Mouse (Mus musculus): ENCODE measurements at regions not wholly inside any gene's neighbourhood (a gene's known extent, or its start where the extent isn't known, plus 50 kb on each side); places are given as distances from the start of the nearest gene placed in this dataset.

DNA sequence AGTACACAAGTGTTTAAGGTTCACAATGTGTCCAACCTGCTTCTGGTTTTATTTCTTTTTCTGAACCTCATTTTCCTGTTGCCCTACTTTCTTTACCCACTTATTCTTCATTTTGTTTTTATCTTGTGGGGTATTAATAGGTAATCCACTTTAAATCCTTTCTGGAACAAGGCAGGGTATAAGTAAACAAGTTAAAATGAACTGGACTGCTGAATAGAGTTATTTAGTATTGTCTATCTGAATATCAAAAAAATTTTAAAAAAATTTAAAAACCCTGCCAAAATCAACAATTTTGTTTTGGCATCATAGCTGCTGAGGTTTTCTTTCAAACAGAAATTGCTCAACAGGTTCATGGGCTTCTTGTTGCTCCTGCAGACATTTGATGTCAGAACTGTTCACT, 170.7 kb upstream of the Cited2 start:
- H3K9ac ChIP-seq (ENCODE audit: low read depth, poor library complexity, severe bottlenecking) = no peak overlapping the region
- no peaks in the 10 kb centered on the region for H3K27me3 ChIP-seq (ENCODE audit: control insufficient read depth, insufficient read depth, low read length, poor library complexity, severe bottlenecking)
- no peaks in the 10 kb centered on the region for H3K36me3 ChIP-seq (ENCODE audit: control insufficient read depth, insufficient read depth, low read length, poor library complexity, severe bottlenecking)
- no peak overlapping the region for H3K4me3 ChIP-seq (ENCODE audit: low read depth, low read length)
- TF ChIP-seq POLR2A (IDR thresholded peaks at IDR 0.05; ENCODE audit: insufficient read depth, low read length) = no peak
- no peak for TF ChIP-seq CTCF (IDR thresholded peaks at IDR 0.05; ENCODE audit: low read depth, low read length)
- TF ChIP-seq EP300 (IDR thresholded peaks at IDR 0.05; ENCODE audit: insufficient read depth, low read depth, low read length) = no peak
- no peaks in the 10 kb centered on the region for H3K4me1 ChIP-seq (ENCODE audit: control insufficient read depth, insufficient read depth, low read length)
- no peaks in the 10 kb centered on the region for H3K9me3 ChIP-seq (replicated peaks; ENCODE audit: control insufficient read depth, insufficient read depth, low read length, poor library complexity, severe bottlenecking)
- no peak overlapping the region for H3K27ac ChIP-seq (ENCODE audit: insufficient read depth, low read length)

DNA sequence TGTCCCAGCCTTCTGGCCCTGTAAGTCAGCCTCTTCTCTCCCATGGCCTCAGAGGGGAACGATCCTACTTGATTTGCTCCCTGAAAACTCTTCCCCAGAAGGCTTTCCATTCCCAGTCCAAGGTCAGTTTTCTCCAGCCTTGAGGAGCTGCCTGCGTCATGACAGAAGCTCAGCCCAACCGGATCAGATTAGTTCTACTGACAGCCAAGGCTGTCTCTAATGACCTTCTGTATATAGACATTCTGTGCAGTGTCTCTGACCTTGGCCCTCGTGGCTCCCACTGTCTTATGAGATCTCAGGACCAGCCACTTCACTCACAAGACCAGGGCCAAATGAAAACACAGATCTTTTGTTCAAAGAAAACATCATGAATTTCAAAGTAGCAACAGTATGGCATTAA, 166.6 kb upstream of the Cited2 start:
- H3K9ac ChIP-seq (ENCODE audit: low read depth, poor library complexity, severe bottlenecking) = no peak overlapping the region
- no peaks in the 10 kb centered on the region for H3K4me1 ChIP-seq (ENCODE audit: control insufficient read depth, insufficient read depth, low read length)
- H3K9me3 ChIP-seq (replicated peaks; ENCODE audit: control insufficient read depth, insufficient read depth, low read length, poor library complexity, severe bottlenecking) = no peaks in the 10 kb centered on the region
- H3K27ac ChIP-seq (ENCODE audit: insufficient read depth, low read length) = no peak overlapping the region
- H3K36me3 ChIP-seq (ENCODE audit: control insufficient read depth, insufficient read depth, low read length, poor library complexity, severe bottlenecking) = no peaks in the 10 kb centered on the region
- TF ChIP-seq POLR2A (IDR thresholded peaks at IDR 0.05; ENCODE audit: insufficient read depth, low read length) (no peak), EP300 (IDR thresholded peaks at IDR 0.05; ENCODE audit: insufficient read depth, low read depth, low read length) (no peak), CTCF (IDR thresholded peaks at IDR 0.05; ENCODE audit: low read depth, low read length) (no peak)
- H3K4me3 ChIP-seq (ENCODE audit: low read depth, low read length) = no peak overlapping the region
- no peaks in the 10 kb centered on the region for H3K27me3 ChIP-seq (ENCODE audit: control insufficient read depth, insufficient read depth, low read length, poor library complexity, severe bottlenecking)

DNA sequence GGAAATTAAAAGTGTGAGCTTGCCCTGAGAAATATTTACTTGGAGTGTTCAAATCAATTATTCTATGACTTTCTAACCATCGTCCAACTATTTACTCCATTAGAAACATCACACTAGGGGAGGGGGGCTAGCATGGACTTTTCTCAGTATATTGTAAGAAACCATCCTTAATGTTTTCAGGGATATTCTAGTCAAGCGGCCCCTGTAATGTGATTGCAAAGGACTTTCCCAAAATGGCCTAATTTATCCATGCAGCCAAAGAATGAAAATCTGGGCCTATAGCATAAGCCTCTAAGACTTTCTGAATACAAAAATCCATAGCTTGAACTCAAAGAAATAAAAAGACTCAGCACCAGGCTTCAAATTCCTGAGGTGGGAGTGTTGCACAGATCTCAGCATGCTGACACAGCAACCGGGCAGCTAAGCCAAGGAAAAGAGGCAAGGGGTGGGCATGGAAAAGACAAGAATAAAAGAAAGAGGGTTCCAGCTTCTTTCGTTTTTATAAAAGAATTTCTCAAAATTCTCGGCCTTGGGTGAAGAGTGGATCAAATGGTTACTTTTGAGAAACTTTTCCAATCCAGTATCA, 163.6 kb upstream of the Cited2 start:
- no peak overlapping the region for H3K27ac ChIP-seq (ENCODE audit: insufficient read depth, low read length)
- no peaks in the 10 kb centered on the region for H3K27me3 ChIP-seq (ENCODE audit: control insufficient read depth, insufficient read depth, low read length, poor library complexity, severe bottlenecking)
- no peak overlapping the region for H3K9ac ChIP-seq (ENCODE audit: low read depth, poor library complexity, severe bottlenecking)
- TF ChIP-seq EP300 (IDR thresholded peaks at IDR 0.05; ENCODE audit: insufficient read depth, low read depth, low read length) = no peak
- TF ChIP-seq POLR2A (IDR thresholded peaks at IDR 0.05; ENCODE audit: insufficient read depth, low read length) = no peak
- no peak for TF ChIP-seq CTCF (IDR thresholded peaks at IDR 0.05; ENCODE audit: low read depth, low read length)
- no peak overlapping the region for H3K4me3 ChIP-seq (ENCODE audit: low read depth, low read length)
- H3K9me3 ChIP-seq (replicated peaks; ENCODE audit: control insufficient read depth, insufficient read depth, low read length, poor library complexity, severe bottlenecking) = no peaks in the 10 kb centered on the region
- H3K4me1 ChIP-seq (ENCODE audit: control insufficient read depth, insufficient read depth, low read length) = no peaks in the 10 kb centered on the region
- no peaks in the 10 kb centered on the region for H3K36me3 ChIP-seq (ENCODE audit: control insufficient read depth, insufficient read depth, low read length, poor library complexity, severe bottlenecking)

DNA sequence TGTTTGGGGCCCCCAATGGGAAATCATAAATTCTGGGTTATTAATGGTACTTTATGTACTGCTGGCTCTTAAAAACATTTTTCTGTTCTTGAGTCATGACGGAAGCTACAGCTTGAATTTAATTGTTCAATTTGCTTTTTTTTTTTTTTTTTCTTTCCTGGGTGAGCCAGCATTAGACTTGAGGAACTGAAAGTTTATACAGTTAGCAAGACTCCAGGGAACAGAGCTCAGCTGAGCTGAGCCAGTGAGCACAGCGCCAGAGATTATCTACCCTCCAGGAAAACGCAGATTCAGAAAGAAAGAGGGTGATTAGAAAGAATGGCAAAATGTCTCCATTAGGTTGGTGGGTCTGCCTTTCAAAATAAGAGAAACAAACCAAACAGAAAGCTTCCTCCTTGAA, 163.0 kb upstream of the Cited2 start:
- Histone ChIP-seq H3K9ac (ENCODE audit: low read depth, poor library complexity, severe bottlenecking) (no peak overlapping the region), H3K27ac (ENCODE audit: insufficient read depth, low read length) (no peak overlapping the region), H3K9me3 (replicated peaks; ENCODE audit: control insufficient read depth, insufficient read depth, low read length, poor library complexity, severe bottlenecking) (no peaks in the 10 kb centered on the region), H3K27me3 (ENCODE audit: control insufficient read depth, insufficient read depth, low read length, poor library complexity, severe bottlenecking) (no peaks in the 10 kb centered on the region), H3K4me1 (ENCODE audit: control insufficient read depth, insufficient read depth, low read length) (no peaks in the 10 kb centered on the region), H3K4me3 (ENCODE audit: low read depth, low read length) (no peak overlapping the region), H3K36me3 (ENCODE audit: control insufficient read depth, insufficient read depth, low read length, poor library complexity, severe bottlenecking) (no peaks in the 10 kb centered on the region)
- no peak for TF ChIP-seq CTCF (IDR thresholded peaks at IDR 0.05; ENCODE audit: low read depth, low read length)
- TF ChIP-seq POLR2A (IDR thresholded peaks at IDR 0.05; ENCODE audit: insufficient read depth, low read length) = no peak
- TF ChIP-seq EP300 (IDR thresholded peaks at IDR 0.05; ENCODE audit: insufficient read depth, low read depth, low read length) = no peak

DNA sequence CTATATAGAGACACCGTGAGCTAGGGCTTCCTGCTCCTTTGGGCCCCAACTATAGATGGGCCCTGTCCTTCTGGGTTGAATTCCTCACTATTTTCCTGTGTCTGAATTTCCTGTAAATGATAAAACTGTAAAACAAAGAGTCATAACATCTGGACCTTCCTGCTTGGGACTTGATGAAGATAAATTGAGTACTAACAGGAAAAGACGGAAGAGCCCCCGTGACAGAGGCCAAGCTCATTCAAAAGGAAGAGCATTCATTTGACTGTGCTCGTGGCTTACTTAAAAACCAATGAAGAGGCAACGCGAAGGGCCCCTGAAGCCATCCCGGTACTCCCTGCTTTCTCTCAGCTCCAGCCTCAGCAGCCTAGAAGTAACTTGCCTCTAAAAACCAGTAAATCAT, 161.6 kb upstream of the Cited2 start:
- Histone ChIP-seq H3K4me3 (ENCODE audit: low read depth, low read length) (no peak overlapping the region), H3K9ac (ENCODE audit: low read depth, poor library complexity, severe bottlenecking) (no peak overlapping the region), H3K36me3 (ENCODE audit: control insufficient read depth, insufficient read depth, low read length, poor library complexity, severe bottlenecking) (no peaks in the 10 kb centered on the region), H3K27ac (ENCODE audit: insufficient read depth, low read length) (no peak overlapping the region), H3K27me3 (ENCODE audit: control insufficient read depth, insufficient read depth, low read length, poor library complexity, severe bottlenecking) (no peaks in the 10 kb centered on the region), H3K9me3 (replicated peaks; ENCODE audit: control insufficient read depth, insufficient read depth, low read length, poor library complexity, severe bottlenecking) (no peaks in the 10 kb centered on the region), H3K4me1 (ENCODE audit: control insufficient read depth, insufficient read depth, low read length) (no peaks in the 10 kb centered on the region)
- TF ChIP-seq CTCF (IDR thresholded peaks at IDR 0.05; ENCODE audit: low read depth, low read length) = no peak
- no peak for TF ChIP-seq POLR2A (IDR thresholded peaks at IDR 0.05; ENCODE audit: insufficient read depth, low read length)

GRCm38 (mm10) chr10:17561977-17562376, 161.0 kb upstream of the Cited2 start:
- Histone ChIP-seq H3K9ac (ENCODE audit: low read depth, poor library complexity, severe bottlenecking) (no peak overlapping the region), H3K9me3 (replicated peaks; ENCODE audit: control insufficient read depth, insufficient read depth, low read length, poor library complexity, severe bottlenecking) (no peaks in the 10 kb centered on the region), H3K27me3 (ENCODE audit: control insufficient read depth, insufficient read depth, low read length, poor library complexity, severe bottlenecking) (no peaks in the 10 kb centered on the region), H3K4me1 (ENCODE audit: control insufficient read depth, insufficient read depth, low read length) (no peaks in the 10 kb centered on the region), H3K4me3 (ENCODE audit: low read depth, low read length) (no peak overlapping the region), H3K27ac (ENCODE audit: insufficient read depth, low read length) (no peak overlapping the region), H3K36me3 (ENCODE audit: control insufficient read depth, insufficient read depth, low read length, poor library complexity, severe bottlenecking) (no peaks in the 10 kb centered on the region)
- TF ChIP-seq CTCF (IDR thresholded peaks at IDR 0.05; ENCODE audit: low read depth, low read length) (no peak), POLR2A (IDR thresholded peaks at IDR 0.05; ENCODE audit: insufficient read depth, low read length) (no peak), EP300 (IDR thresholded peaks at IDR 0.05; ENCODE audit: insufficient read depth, low read depth, low read length) (no peak)

Data from ES-Bruce4 (cell line).